Mouse (Mus musculus): Measurements from ENCODE around the gene Cdca7.
A peak's percentile ranks its signal among the peaks of the same experiment; 100 is the strongest.

The Cdca7 gene

GRCm38 (mm10) chr2:72475797-72476485, at the start of gene Cdca7:
TSS of gene Cdca7 (plus strand) at chr2:72476159.
- peak; percentile 85 for DNase-seq (ENCODE audit: extremely low read depth, insufficient read length, low spot score)

- no peak for DNase-seq (ENCODE audit: extremely low read depth, insufficient read length, low spot score)
Measured at GRCm38 (mm10) chr2:72426776-72427175, 49.2 kb upstream of the Cdca7 start.

- no peak for DNase-seq (ENCODE audit: extremely low read depth, insufficient read length, low spot score)
Measured at GRCm38 (mm10) chr2:72427288-72427687, 48.7 kb upstream of the Cdca7 start.

- no peak for DNase-seq (ENCODE audit: extremely low read depth, insufficient read length, low spot score)
Measured at GRCm38 (mm10) chr2:72438941-72439533, 36.9 kb upstream of the Cdca7 start.

GRCm38 (mm10) chr2:72441010-72441409, 34.9 kb upstream of the Cdca7 start:
- DNase-seq (ENCODE audit: extremely low read depth, insufficient read length, low spot score), result no peak

- DNase-seq (ENCODE audit: extremely low read depth, insufficient read length, low spot score), result no peak
Measured at GRCm38 (mm10) chr2:72442825-72443224, 33.1 kb upstream of the Cdca7 start.

- DNase-seq (ENCODE audit: extremely low read depth, insufficient read length, low spot score), result no peak
Measured at GRCm38 (mm10) chr2:72443960-72444359, 32.0 kb upstream of the Cdca7 start.

- no peak for DNase-seq (ENCODE audit: extremely low read depth, insufficient read length, low spot score)
Measured at GRCm38 (mm10) chr2:72446106-72446505, 29.9 kb upstream of the Cdca7 start.

- DNase-seq (ENCODE audit: extremely low read depth, insufficient read length, low spot score), result no peak
Measured at GRCm38 (mm10) chr2:72446615-72447014, 29.3 kb upstream of the Cdca7 start.

GRCm38 (mm10) chr2:72453563-72453962, 22.4 kb upstream of the Cdca7 start:
- no peak for DNase-seq (ENCODE audit: extremely low read depth, insufficient read length, low spot score)

GRCm38 (mm10) chr2:72456189-72456588, 19.8 kb upstream of the Cdca7 start:
- no peak for DNase-seq (ENCODE audit: extremely low read depth, insufficient read length, low spot score)

GRCm38 (mm10) chr2:72464376-72465014, 11.5 kb upstream of the Cdca7 start:
- no peak for DNase-seq (ENCODE audit: extremely low read depth, insufficient read length, low spot score)

GRCm38 (mm10) chr2:72467604-72468003, 8.4 kb upstream of the Cdca7 start:
- DNase-seq (ENCODE audit: extremely low read depth, insufficient read length, low spot score), result no peak

- DNase-seq (ENCODE audit: extremely low read depth, insufficient read length, low spot score), result peak; percentile 18
Measured at GRCm38 (mm10) chr2:72471415-72472070, 4.4 kb upstream of the Cdca7 start.

- no peak for DNase-seq (ENCODE audit: extremely low read depth, insufficient read length, low spot score)
Measured at GRCm38 (mm10) chr2:72474531-72475287, 1.2 kb upstream of the Cdca7 start.

GRCm38 (mm10) chr2:72475423-72475796, 549 bp upstream of the Cdca7 start:
- no peak for DNase-seq (ENCODE audit: extremely low read depth, insufficient read length, low spot score)

- peak; percentile 82 for DNase-seq (ENCODE audit: extremely low read depth, insufficient read length, low spot score)
Measured at GRCm38 (mm10) chr2:72476486-72477211, 690 bp downstream of the Cdca7 start.

GRCm38 (mm10) chr2:72477221-72477620, 1.3 kb downstream of the Cdca7 start:
- DNase-seq (ENCODE audit: extremely low read depth, insufficient read length, low spot score), result no peak

GRCm38 (mm10) chr2:72478176-72478575, 2.2 kb downstream of the Cdca7 start:
- no peak for DNase-seq (ENCODE audit: extremely low read depth, insufficient read length, low spot score)

GRCm38 (mm10) chr2:72478921-72479320, 3.0 kb downstream of the Cdca7 start:
- DNase-seq (ENCODE audit: extremely low read depth, insufficient read length, low spot score), result no peak
